Mouse (Mus musculus): ENCODE data around the gene Nfib.

The Nfib gene

DNA sequence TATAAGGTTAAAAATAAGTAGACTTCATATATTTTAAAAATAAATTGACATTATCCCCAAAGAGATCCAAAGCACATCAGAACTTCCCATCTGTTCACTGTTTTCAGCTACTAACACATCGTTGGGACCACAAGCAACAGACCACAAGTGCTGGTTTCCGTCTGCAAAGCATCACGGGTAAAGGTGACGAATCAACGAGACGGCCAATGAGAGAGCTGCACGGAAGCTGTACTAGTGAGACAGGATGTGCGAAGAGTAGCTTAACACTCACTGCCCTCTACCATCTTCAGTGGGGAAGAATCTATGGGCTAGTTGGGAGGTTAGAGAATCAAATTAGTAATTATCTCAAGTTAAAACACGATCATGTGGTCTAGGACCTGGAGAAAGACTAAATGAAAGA, 302.9 kb downstream of the Nfib start:
- in situ Hi-C loops (cut with MboI; ENCODE audit: low pct_unique_long_range_greater_than_20kb in 1 of 2, low sequenced_read_pairs in 2 of 2, unreplicated experiment in 1 of 2) = no loop called here

DNA sequence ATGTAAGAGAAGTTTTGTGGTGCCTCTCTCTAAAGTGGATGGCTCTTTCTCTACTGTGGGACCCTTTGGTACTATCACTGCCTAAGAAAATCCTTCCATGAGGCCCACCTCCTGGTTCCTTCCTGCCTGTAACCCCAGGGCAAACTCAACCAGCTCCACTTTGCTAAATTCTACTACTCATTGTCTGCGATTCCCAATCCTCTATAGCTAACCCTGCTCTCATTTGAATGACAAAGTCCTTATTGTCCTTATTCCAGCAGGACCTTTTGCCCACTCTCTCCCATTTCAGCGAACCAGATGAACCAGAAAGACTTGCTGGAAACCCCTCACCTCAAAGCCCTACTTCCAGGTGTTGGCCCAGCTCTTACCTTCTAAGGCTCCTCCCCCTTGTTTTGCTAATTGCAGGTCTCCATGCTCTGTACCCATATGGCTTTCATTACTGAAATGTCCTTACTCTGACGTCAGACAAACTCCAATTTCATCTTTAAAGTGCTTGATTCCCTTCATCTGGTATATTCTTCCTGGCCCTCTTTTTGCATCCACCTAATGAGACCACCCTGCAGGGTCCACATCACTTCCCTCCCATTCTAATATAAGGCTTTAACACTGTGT, 304.0 kb downstream of the Nfib start:
- in situ Hi-C loops (cut with MboI; ENCODE audit: low pct_unique_long_range_greater_than_20kb in 1 of 2, low sequenced_read_pairs in 2 of 2, unreplicated experiment in 1 of 2) = no loop called here

DNA sequence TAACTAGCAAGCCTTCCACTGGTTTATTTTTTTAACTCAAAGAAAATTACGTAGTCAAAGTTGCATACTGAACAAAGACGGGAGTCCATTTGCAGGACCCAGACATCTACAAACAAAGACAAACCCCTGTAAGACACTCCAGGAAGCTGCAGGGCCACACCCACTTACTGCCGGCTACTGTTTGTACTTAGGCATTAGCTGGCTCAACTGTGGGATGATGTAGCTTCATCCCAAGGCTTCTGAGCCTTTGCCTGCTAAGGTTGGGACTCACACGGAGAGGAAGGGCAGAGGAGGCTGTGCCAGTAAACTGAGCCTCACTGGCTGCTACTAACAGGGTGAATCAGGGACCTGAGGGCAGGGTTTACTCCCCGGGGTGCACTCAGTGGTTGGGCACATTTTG, 305.0 kb downstream of the Nfib start:
- in situ Hi-C loops (cut with MboI; ENCODE audit: low pct_unique_long_range_greater_than_20kb in 1 of 2, low sequenced_read_pairs in 2 of 2, unreplicated experiment in 1 of 2) = no loop called here

DNA sequence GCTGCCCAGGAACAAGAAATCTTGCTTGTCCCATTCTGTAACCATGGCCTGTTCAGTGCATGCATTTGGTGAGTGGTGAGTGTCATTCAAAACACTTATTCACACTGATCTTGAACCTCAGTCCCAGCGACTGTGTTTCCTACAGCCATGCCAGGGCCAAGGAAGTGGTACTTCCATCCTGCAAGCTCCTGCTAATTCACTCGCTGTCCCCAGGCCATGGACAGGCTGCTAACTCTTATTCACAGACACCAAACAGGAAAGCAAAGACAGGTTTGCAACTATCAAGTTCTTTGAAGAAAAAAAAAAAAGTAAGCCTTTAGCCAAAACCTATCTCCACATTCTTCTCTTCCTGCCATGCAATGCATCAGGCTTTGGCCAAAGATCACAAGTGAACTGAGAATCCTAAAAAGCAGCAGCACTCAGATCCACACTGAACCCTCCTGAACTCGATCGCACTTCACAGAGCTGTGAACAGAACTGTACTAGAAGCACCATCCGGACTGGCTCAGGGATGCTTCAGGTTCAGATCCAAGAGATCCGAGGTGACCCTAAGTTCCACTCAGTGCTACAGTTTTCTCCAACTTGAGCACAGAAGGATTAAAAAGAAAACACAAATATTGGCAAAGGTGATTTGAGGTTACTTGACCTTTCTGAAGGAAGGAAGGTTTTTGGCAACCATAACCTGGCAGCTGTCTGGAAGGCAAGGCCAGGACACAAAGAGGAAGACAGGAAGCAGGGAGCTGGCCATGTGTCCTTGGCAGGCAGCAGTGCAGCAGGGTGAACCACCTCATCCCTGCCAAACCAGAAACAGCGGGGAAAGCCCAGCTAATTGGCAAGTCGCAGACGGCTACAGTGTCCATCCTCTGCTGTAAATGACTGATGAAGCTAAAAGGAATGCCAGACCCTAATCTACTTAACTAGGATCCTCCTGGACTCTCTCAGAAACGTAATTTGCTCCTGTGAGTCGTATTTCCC, 305.9 kb downstream of the Nfib start:
- in situ Hi-C loops (cut with MboI; ENCODE audit: low pct_unique_long_range_greater_than_20kb in 1 of 2, low sequenced_read_pairs in 2 of 2, unreplicated experiment in 1 of 2) = no loop called here

DNA sequence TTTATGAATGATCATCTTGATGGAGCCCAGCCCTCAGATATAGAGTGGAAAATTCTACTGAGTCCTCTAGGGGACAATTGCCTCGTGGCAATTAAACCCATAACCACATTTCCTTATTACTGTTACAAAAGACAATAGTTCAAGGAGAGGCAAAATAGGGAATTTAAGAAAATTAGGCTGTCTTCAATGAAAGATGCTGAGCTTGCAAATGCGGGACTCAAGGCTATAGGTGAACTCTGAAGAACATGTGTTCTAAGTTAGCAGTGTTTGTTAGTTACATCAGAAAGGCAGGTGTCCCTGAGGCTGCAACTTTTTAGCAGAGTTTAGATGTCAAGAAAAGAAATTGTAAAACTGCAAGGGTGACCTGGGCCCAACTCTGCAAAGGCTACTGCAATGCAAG, 307.3 kb downstream of the Nfib start:
- in situ Hi-C loops (cut with MboI; ENCODE audit: low pct_unique_long_range_greater_than_20kb in 1 of 2, low sequenced_read_pairs in 2 of 2, unreplicated experiment in 1 of 2) = no loop called here

DNA sequence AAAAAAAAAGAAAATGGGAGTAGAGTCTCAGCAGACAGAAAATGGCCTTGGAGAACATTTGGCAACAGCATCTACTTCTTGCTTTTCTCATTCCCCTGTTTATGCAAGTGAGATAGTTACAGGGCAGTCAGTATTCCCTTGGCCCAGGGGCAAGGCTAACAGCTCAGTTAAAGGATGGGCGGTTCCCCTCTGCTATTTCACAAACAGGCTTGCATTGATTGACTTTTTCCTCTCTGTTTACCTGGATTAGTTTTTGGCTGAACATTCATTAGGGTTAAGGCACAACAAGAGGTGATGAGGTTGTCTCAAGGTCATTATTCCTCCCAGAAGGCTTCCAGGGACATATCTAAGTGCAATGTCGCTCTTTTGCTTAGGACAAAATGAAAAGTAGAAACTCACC, 308.7 kb downstream of the Nfib start:
- in situ Hi-C loops (cut with MboI; ENCODE audit: low pct_unique_long_range_greater_than_20kb in 1 of 2, low sequenced_read_pairs in 2 of 2, unreplicated experiment in 1 of 2) = no loop called here

DNA sequence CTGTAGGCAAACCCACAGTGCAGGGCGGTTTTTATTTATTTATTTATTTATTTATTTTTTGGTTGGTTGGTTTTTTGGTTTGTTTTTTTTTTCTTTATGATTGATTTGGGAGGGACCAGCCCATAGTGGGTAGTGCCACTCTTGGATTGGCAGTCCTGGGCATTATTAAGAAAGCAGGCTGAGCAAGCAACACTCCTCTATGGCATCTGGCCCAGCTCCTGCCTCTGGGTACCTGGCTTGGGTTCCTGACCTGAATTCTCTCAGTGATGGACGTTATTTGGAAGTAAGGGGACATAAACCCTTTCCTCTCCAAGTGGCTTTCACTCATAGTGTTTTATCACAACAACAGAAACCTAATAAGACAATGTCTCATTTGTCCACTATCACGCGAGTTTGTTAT, 309.5 kb downstream of the Nfib start:
- in situ Hi-C loops (cut with MboI; ENCODE audit: low pct_unique_long_range_greater_than_20kb in 1 of 2, low sequenced_read_pairs in 2 of 2, unreplicated experiment in 1 of 2) = no loop called here

DNA sequence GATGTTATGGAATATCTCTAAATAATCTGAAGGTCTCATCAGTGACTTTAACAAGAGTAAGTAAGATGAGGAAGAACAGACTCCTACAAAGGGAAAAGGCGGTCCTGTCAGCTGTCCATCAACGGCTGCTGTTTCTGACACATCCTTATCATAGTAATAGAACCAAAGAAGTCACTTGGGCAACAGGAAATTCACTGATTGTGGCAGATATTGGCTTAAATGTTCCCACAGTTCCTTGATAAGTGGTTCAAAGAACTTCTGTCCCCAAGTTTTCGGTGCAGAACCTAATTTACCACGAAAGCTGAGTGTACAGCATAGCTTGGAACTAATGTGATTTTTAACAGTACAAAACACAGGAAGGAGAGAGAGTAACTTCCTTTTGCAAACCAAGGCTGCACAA, 311.2 kb downstream of the Nfib start:
- in situ Hi-C loops (cut with MboI; ENCODE audit: low pct_unique_long_range_greater_than_20kb in 1 of 2, low sequenced_read_pairs in 2 of 2, unreplicated experiment in 1 of 2) = no loop called here

DNA sequence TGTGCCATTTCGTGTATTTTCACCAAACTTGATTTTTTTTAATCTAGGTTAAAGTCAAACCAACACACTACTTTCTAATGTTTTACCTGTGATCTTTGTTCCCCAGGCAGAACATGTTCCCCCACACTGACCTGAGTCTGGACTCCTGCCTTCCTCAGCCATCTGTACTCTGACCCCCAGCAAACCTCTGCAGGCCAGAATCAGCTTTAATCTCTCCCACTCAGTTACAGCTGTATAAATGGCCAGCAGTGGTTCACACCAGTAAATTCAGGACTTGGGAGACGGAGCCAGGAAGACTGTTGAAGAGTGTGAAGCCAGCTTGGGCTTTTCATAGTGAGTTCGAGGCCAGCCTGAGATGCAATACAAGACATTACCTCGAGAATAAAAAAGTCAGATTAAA, 312.5 kb downstream of the Nfib start:
- in situ Hi-C loops (cut with MboI; ENCODE audit: low pct_unique_long_range_greater_than_20kb in 1 of 2, low sequenced_read_pairs in 2 of 2, unreplicated experiment in 1 of 2) = no loop called here

DNA sequence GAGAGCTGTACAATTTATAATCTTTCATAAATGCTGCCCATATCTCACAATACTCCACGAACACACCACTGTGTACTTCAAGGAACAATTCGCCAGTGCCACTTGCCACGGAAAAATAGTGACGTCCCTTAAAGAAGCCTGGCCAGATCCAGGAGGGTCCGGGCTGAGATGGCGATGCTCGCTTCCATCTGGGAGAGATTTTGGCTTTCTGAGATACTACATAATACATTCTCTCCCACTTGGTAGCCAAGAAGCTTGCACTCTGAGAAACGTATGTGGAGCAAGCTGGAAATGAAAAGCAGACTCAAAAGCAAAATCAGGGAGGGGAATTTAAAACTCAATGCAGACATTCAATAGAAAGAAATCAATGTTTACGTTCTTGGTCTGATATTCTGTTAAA, 313.1 kb downstream of the Nfib start:
- in situ Hi-C loops (cut with MboI; ENCODE audit: low pct_unique_long_range_greater_than_20kb in 1 of 2, low sequenced_read_pairs in 2 of 2, unreplicated experiment in 1 of 2) = no loop called here

DNA sequence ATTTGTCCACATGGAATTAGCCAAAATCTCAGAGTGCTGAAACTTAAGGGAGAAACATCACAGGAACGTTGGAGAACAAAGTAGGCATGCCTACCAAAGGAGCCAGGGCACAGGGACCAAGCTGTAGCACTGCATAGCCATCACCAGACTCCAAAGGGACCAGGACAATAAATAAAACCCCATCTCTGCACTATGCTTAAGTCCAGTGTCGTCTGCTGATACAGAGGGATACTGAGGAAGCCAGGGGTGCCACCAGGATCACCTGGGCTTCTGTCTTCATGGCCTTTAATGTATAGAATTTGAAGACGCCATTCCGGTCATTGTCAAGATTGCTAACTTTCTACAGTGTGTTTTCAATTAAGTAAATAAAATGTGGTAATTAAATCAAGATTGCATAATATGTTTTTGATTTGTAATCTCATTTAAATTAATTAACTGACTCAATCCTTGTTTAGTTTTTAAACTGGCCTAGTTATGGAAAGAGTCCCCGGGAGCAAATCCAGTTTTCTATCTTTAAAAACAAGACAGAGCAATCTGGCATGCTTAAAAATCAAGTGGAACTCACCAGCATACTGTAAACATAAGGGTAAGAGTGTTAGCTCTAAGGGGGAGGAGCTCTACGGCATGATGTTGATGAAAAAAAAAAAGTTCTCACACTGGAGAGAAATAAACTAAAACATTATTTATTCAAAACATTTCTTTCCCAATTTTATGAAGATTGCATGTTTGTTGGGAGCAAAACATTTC, 313.7 kb downstream of the Nfib start:
- in situ Hi-C loops (cut with MboI; ENCODE audit: low pct_unique_long_range_greater_than_20kb in 1 of 2, low sequenced_read_pairs in 2 of 2, unreplicated experiment in 1 of 2) = no loop called here

DNA sequence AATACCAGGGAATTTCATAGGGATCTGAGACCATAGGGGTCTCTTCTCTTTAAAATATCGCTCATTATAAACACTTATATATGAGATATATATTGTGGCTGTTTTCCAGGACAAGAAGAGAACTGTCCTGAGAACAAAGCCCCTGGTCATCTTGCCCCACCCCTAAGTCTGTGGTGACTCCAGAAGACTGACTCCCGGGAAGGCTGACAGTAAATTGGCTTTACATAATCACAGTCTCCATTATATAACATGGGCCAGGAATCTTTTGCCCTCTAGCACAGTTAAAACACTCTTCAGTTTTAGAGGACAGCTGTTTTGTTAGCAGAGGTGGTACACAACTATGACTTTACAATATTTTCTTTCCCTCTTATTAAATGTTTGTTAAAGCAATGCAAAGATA, 315.0 kb downstream of the Nfib start:
- in situ Hi-C loops (cut with MboI; ENCODE audit: low pct_unique_long_range_greater_than_20kb in 1 of 2, low sequenced_read_pairs in 2 of 2, unreplicated experiment in 1 of 2) = no loop called here

DNA sequence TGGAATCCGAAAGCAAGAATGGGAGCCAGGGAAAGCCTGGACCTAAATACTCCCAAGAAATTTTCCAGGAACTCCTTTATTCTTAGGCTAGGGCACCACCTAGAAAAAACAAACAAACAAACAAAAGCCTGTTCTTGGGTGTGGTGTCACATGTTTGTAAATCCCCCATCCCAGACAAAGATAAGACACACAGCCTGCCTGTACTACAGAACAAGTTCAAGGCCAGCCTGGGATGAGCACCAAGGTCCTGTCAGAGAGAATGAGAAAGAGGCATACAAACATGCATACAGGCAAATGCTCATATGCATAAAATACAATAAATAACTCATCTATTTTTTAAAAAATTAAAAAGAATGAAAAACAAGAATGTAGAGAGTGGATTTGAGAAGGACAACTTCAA, 315.7 kb downstream of the Nfib start:
- in situ Hi-C loops (cut with MboI; ENCODE audit: low pct_unique_long_range_greater_than_20kb in 1 of 2, low sequenced_read_pairs in 2 of 2, unreplicated experiment in 1 of 2) = no loop called here

DNA sequence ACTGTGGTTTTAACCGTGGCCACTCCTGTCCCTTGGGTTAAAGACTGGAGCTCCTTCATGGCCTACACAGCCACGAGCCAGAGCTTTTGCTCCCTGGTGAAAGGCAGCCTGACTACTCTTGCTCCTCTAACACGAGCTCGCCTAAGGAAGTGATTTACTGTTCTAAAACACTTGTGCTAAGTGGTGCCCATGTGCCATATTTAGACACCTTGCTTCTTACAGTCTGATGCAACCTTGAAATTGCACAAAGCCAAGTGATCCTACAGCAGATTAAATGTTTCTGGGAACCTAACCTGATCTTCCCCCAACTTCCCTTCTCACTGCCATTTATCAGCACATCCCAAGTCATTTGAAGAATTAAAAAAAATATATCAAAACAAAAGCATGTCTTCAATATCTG, 317.9 kb downstream of the Nfib start:
- in situ Hi-C loops (cut with MboI; ENCODE audit: low pct_unique_long_range_greater_than_20kb in 1 of 2, low sequenced_read_pairs in 2 of 2, unreplicated experiment in 1 of 2) = no loop called here

DNA sequence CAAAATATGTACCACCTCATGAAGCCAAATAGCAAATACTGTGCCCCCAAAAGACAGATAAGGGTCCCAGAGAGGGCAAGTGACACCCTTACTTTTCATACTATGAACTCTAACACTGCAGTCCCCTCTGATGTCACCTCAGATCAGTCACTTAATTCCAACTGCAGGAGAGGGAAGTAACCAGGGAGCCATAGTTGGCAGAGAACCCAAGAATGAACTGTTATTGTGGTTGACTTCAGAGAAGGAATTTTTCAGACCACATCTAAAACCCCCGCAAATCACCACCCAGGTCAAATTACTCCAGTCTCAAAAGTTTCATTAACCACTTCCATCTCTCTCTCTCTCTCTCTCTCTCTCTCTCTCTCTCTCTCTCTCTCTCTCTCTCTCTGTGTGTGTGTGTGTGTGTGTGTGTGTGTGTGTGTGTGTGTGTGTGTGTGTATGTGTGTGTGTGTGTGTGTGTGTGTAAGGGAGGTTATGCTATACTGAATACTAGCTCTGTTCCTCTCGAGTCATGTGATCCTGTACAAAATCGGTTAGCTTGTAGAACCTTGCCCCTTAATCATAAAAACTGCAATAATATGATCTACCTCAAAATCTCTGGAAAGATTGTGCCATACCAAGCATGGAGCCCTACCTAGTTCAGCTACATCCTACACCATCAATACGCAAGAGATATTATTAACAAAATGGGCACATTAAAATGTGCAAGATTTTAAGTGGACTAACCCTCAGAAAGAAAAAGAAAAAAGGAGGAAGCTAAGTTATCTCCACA, 319.1 kb downstream of the Nfib start:
- in situ Hi-C loops (cut with MboI; ENCODE audit: low pct_unique_long_range_greater_than_20kb in 1 of 2, low sequenced_read_pairs in 2 of 2, unreplicated experiment in 1 of 2) = no loop called here

DNA sequence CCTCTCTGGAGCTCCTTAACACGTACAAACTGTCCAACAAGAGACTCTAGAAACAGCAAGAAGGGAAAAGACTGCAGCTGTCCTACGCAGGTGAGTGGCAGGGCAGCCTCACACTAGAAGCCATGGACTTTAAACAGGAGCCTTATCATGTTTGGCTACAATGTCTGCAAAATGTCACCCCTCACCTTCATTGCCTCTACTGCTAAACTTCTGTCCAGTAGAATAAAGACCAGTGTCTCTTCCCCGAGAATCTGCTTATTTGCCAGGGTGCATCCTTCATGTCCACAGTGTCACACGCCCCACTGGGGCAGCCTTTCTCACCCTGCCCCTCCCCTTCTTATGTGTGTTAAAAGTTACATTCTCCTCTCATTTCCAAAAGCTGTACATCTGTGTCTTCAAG, 319.9 kb downstream of the Nfib start:
- in situ Hi-C loops (cut with MboI; ENCODE audit: low pct_unique_long_range_greater_than_20kb in 1 of 2, low sequenced_read_pairs in 2 of 2, unreplicated experiment in 1 of 2) = no loop called here

DNA sequence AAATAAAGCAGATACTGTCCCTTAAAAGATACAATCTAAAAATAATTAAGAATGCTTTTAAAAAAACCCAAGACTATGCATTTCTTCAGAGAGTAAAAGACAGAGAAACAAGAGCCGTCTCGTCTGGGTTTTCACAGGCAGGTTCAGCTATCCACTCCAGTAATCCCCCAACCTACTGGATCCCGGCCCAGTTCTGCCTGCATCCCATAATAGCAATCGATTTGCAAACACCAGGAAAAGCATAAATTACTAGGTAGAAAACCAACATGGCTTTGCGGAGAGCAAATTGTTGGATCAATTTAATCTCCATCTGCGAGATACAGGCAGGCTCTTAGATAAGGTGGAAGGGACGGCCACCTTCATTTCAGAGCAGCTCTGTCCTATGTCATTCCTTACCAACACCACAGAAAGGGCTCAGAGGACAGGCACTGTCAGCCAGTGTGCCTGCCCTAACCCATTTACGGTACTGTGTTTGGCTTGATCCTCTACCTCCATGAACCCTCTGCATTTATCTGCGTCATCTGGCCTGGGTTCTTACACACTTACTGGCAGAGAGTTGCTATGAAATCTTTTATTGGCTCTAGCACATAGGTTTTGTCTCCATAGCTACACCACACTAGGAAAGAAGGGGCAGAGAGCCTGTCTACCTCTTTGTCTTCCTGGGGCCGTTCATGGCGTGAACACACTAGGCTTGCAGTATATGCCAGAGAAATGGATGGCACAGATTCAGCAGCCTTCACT, 321.4 kb downstream of the Nfib start:
- in situ Hi-C loops (cut with MboI; ENCODE audit: low pct_unique_long_range_greater_than_20kb in 1 of 2, low sequenced_read_pairs in 2 of 2, unreplicated experiment in 1 of 2) = no loop called here

DNA sequence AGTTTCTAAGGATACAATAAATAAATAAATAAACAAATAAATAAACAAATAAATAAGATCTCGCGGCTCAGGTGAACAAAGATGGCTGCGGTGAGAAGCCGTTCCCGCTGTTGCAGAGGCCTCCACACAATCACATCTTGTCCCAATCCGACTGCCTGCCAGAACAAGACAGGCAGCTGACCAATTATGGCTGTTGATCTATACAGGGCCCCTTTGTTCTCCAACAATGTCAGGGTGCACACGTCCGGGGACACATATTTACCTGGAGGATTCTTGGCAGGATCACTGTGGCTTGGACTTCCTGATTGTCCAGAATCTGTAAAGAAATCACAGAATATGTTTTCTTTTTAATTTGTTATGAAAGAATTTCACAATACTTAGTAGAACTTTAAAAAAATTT, 322.2 kb downstream of the Nfib start:
- in situ Hi-C loops (cut with MboI; ENCODE audit: low pct_unique_long_range_greater_than_20kb in 1 of 2, low sequenced_read_pairs in 2 of 2, unreplicated experiment in 1 of 2) = no loop called here
